Mouse (Mus musculus) testis, adult 2 months (tissue): ENCODE data around the gene Cxcr5.

Experiments used
- CTCF ChIP-seq: fragments of 200-500 bp; IDR thresholded peaks from 2 replicates; pipeline ENCODE4 v1.5.1; 2012; ENCODE audit warnings: low read depth, mild to moderate bottlenecking, inconsistent platforms, low read length, moderate library complexity; ENCODE audit not compliant: control insufficient read depth, insufficient read depth, insufficient replicate concordance
- POLR2A ChIP-seq: fragments of 200-500 bp; IDR thresholded peaks from 2 replicates; pipeline ENCODE4 v1.6.1; 2012; ENCODE audit warnings: low read depth, mild to moderate bottlenecking, inconsistent platforms, low read length, moderate library complexity; ENCODE audit not compliant: control insufficient read depth

GRCm38 (mm10) chr9:44508721-44509486 is 52.8 kb downstream of the Cxcr5 start:
- TF ChIP-seq CTCF (no peak), POLR2A (no peak)
